Mouse (Mus musculus) olfactory bulb, adult 2 months (tissue): ENCODE data around the gene Fcer1g.

Source experiments
- CTCF ChIP-seq: fragments of 200-500 bp; IDR thresholded peaks from 2 replicates; pipeline ENCODE4 v1.5.1; 2012; ENCODE audit warnings: low read depth, mild to moderate bottlenecking, low read length, moderate library complexity; ENCODE audit not compliant: insufficient read depth
- POLR2A ChIP-seq: fragments of 200-500 bp; IDR thresholded peaks from 2 replicates; pipeline ENCODE4 v1.6.1; 2012; ENCODE audit warnings: mild to moderate bottlenecking, low read depth, low read length, moderate library complexity; ENCODE audit not compliant: insufficient read depth

GRCm38 (mm10) chr1:171247916-171248315 lies 13.8 kb upstream of the Fcer1g start:
- TF ChIP-seq POLR2A (no peak), CTCF (no peak)
